Mouse (Mus musculus) adrenal gland, postnatal 25 days (tissue): ENCODE results near the gene Hexa. TPM values are rescaled to one million over a fixed set of nuclear protein-coding genes. Genes with fewer than 3 reads are reported as not detected.

Experiments used
- DNase-seq: peaks from one replicate; pipeline ENCODE4 v3.0.0; 2021; ENCODE audit warnings: mixed read lengths
- long read RNA-seq: library from polyadenylated mRNA; stranded (forward); transcript quantifications from one replicate; pipeline ENCODE4 v2.0.0, GENCODE M21; 2021
- total RNA-seq: library from RNA; stranded (reverse); gene quantifications from 2 replicates; pipeline ENCODE4 v1.2.3, GENCODE M21; 2021

Gene Hexa
- 148 and 158 TPM in 2 replicates for total RNA-seq
- long read RNA-seq, transcript Hexa-201 (14 exons, 1,996 nt): major isoform, 71 of 91 reads
- long read RNA-seq, partial matches to known transcripts: 13 of 91 reads
- long read RNA-seq, other reads (novel, unspliced or antisense): 7 of 91 reads

DNA sequence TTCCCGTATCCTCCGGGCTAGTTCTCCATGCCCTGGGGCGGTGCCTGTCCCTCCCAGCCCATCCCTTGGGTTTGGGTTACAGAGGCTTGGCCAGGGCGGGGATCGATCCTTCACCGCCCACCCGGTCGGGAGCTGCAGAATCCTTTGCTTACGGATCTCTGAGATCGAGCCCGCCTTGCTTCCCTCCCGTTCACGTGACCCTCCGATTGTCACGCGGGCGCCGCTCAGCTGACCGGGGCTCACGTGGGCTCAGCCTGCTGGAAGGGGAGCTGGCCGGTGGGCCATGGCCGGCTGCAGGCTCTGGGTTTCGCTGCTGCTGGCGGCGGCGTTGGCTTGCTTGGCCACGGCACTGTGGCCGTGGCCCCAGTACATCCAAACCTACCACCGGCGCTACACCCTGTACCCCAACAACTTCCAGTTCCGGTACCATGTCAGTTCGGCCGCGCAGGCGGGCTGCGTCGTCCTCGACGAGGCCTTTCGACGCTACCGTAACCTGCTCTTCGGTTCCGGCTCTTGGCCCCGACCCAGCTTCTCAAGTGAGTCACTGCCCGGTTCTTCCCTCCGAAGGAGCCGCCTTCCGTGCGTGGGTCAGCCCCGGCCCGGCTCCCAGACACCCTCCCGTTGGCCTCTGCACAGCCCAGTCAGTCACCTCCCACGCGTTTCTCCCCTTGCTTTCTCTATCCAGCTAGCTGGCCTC lies at the start of gene Hexa, which contains the start of gene Tmem202:
Gene Hexa, plus strand, starts transcription at position 100 of the 697 bp plus-strand sequence.
Gene Tmem202, minus strand, starts transcription at position 407 of the 697 bp plus-strand sequence.
- peak; percentile 85 for DNase-seq

DNA sequence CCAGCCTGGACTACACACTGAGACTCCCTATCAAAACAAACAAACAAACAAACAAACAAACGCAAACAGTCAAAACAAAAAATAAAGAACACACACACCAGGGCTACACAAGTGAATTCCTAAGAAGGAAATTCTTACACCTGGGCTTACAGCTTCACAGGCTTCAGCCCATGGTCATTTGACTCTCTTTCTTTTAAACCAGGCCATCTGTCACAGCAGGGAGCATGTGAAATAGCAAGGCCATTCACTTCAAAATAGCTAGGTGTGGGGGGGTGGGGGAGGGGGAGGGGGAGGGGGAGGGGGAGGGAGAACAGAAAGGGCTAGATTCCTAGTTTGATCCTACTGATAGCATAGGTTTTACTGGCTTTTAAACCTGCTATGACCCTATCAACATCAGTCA lies 31.2 kb upstream of the Hexa start:
- DNase-seq: no peak

DNA sequence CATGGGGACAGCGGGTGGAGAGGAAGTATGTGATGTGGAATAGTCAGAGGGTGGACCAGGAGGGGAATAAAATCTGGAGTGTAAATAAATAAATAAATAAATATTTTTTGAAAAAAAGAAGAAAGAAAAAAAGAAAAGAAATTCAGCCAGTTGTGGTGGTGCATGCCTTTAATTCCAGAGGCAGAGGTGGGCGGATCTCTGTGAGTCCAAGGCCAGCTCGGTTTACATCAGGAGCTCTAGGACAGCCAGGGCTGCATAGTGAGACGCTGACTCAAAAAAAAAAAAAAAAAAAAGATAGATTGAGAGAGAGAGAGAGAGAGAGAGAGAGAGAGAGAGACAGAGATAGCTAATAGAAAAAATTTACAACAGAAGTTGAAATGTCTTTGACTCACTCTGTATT lies 27.0 kb upstream of the Hexa start:
- DNase-seq: no peak

DNA sequence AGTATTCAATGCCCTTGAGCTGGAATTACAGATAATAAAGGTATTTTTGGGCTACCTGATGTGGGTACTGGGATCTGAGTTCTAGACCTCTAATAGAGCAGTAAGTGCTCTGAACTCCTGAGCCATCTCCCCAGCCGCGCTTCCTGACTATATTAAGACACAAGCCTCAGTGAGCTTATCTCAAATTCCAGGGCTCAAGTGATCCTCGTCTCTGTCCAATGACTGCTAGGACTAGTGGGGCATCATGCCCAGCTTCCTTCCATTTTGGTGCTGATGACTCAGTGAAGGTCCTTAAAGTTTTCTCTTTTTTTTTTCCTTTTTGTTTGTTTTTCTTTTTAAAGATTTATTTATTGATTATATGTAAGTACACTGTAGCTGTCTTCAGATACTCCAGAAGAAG lies 24.3 kb upstream of the Hexa start:
- DNase-seq: no peak

DNA sequence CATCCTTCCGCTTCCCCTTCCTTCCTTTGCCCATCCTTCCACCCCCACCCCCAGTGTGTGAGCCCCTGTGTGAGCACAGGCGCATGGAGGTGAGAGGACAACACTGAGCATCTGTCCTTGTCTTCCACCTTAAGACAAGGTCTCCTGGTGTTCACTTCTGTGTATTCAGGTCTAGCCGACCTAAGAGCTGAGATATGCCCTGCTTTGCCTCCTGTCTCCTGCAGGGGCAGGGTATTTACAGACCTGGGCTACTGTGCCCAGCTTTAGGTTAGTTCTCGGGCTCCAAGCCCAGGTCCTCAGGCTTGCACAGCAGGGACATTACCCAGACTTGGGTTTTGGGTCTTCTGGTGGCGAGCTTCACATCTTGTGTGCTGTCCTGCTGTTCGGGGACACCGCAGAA lies 22.2 kb upstream of the Hexa start:
- DNase-seq: no peak

DNA sequence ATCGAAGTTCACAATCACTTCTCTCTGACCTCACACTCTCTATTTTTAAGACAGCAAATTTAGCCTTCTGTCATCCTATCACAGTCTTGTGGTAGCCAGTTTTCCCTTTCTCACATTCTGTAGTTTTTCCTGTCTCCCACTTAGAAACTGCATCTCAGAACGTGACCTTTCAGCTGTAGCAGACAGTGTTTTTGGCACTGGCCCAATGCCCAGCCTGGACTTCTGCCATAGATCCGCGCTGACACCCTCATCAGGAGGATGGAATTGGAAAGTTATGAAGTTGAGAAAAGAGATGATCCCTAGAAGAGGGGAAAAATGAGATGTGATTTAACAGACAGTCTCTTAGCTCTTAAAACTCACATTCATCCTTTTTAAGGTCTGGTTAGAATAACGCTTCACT lies 20.4 kb upstream of the Hexa start:
- peak; percentile 86 for DNase-seq

DNA sequence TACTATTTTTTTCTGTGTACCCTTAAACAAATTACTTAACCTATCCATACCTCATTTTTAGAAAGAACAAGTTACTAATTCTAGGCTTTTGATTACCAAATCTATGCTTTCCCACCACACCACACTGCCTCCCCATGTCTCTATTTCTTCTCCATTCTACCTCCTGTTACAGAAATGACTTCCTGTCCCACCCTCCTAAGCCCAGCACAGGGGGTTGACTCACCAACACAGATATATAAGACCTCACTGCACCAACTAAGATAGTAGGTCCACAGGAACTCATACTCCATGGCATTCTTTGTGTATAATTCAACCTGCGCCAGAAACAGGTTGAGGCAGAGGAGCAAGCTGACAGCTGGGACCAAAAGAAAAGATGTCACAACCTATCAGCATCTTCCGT lies 19.9 kb upstream of the Hexa start:
- no peak for DNase-seq

DNA sequence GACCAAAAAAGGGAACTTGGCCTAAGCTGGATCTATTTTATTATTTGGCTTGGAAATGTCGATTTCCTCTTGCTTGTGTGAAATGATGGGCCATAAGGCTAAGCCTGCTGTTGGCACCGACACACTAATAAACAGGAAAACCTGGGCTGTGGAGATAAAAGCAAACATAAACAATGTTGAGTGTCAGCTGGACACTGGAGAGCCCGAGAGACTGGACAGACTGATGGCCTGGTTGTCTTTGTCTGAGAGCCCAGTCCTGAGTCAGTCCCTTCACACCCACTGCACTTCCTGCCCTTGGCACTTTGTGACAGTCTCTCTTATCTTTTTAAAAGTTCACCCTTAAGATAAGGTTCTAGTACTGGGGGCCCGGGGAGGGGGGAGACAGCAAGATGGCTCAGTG lies 16.4 kb upstream of the Hexa start:
- no peak for DNase-seq

DNA sequence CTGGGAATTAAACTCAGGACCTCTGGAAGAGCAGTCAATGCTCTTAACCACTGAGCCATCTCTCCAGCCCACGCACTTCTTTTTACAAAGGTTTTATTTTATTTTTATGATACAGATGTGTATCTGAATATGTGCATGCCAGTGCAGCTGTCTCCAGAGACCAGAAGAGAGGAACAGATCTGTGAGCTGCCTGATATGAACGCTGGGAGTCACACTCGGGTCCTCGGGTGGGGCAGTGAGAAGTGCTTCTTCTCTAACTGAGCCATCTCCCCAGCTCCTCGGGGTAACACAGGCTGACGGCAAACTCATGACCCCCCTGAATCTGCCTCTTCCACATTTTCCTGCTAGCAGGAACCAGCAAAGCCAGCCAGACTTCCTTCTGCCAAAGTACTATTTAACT lies 12.6 kb upstream of the Hexa start:
- DNase-seq: no peak

DNA sequence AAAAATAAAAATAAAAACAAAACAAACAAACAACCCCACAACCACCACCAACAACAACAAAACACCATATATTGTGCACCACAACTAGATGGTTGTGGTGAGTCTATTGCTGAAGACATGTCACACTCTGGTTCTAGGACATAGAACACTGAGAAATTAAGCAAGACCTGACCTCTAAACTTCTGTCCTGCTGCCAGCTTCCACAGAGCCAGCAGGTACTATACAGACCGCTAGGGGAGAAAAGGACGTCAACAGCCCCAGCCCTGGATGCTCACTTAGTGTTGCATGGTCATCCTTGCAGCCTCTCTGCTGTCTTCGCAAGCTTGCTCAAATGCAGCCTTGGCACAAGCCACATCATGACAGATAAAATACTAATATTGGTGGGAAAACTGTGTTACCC lies 11.8 kb upstream of the Hexa start:
- DNase-seq: no peak

DNA sequence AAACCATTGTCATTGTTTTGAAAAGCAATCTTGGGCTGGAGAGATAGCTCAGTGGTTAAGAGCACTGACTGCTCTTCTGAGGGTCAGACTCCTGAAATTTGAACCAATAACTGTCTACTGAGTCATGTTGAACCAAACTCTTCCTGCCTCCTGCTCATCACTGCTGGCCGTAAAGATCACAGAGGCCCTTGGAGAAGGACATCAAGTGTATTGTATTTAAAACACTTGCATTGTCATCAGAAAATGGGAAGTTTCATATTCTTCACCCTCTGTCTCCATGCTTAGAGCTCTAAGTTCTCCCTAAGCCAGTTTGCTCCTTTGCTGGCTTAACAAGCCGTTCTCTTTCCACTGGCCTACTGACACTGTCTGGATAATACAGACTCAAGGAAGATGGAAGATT lies 11.1 kb upstream of the Hexa start:
- no peak for DNase-seq

DNA sequence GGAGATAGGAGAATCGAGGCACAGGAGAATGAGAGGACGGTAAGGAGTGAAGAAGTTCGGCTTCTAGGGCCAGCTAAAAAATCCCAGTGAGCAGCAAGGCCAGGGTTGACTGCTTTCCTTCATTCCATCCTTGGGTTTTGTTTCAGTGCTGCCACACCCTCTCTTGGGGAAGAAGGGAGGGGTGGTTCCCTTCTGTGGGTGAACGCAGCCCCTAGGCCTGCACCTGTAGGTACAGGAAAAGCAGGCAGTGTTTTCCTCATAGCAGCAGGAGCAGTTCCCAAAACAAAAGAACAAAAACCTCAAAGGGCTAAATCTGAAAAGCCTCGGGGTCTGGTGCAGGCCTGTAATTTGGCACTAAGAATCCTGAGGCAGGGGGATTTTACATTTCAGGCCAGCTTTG lies 7.7 kb upstream of the Hexa start:
- DNase-seq: no peak

DNA sequence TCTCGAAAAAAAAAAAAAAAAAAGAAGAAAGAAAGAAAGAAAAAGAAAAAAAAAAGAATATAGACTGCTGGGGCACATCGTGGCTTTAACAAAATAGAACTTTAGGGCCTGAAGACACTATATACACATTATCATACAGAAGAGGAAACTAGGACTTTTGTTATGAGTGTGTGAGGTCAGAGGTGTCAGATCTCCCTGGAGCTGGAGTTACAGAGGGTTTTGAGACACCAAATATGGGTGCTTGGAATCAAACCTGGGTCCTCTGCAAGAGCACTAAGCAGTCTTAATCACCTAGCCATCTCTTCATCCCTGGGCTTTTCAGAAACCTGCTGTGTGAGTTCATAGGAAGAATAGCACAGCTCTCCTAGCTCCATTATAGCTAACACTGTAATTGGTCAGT lies 5.9 kb upstream of the Hexa start:
- no peak for DNase-seq

DNA sequence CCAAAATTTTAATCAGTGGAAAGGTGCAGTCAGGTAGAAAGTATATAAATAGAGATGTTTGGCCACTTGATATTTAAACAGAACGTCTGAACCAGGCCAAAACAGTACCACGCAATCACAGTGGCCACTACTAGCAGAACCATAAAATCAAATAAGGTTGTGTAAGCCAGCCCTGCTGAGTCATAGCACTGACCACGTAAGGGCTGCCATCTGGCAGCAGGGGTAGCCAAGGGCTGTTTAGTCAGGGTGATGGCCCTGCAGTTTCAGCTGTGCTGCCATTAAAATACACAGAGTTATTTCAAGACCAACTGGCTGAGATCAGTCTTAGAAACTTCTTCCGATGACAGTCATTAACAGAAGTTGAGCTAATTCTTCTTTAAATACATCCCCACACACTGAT lies 5.5 kb upstream of the Hexa start:
- peak; percentile 64 for DNase-seq

DNA sequence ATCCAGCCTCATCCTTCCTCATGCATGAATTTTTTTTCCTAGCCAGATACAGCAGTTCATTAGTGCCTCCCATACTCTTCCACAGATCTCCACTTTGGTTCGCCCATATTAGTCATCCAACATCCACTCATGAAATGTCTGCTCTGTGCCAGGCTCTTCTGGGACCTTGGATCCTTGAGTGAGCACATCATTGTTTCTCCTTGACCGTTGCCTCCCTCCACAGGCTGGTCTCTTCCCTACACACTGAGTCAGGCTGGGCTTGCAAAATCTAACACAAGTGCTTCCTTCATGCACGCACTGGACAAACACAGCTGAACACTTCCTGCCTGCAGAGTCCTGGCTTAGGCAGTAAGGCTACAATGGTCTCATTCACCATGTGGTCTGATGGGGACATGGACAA lies 1.7 kb upstream of the Hexa start:
- DNase-seq: peak; percentile 45

DNA sequence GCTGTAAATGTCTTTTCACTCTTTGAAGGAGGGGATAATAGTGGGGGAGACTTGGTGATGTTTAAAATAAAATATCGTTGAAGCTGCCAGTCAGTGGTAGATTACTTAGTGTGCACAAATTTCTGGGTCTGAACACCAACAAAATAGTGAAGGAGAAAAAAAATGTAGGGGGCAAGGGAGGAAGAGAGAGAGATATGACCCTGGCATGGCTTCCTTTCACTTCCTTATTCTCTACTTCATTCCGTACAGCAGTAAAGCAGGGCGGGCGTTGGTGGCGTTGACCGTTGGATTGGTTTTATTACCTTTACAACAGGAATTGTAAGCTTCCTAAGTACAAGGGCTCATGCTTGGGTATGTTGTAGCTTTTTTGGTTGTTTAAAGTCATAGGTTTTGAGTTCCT lies 2.3 kb downstream of the Hexa start:
- no peak for DNase-seq

DNA sequence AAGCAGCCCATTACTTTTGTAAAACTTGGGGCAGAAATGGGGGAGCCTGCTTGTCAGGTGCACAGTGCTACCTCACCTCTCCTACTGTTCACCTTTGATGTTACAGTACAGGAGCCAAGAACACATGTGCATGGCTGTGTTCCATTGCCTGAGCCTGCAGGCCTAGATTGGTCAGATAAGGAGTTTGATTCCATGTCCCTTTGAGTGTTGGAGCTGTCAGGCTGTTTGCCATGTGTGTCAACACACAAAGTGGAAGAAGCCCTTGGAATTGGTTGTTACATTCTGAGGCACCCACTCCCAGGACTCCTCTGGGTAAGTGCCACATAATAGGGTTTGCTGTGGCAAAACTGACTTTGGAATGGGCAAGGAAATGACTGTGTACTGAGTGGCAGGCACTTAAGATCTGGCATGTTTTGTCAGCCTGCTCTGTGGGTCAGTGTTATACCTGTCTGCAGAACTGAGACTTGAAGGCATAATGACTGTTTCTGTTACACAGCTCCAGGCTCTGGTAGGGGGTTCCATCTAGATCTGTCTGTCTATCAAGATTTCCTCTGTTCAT lies 3.5 kb downstream of the Hexa start:
- no peak for DNase-seq

DNA sequence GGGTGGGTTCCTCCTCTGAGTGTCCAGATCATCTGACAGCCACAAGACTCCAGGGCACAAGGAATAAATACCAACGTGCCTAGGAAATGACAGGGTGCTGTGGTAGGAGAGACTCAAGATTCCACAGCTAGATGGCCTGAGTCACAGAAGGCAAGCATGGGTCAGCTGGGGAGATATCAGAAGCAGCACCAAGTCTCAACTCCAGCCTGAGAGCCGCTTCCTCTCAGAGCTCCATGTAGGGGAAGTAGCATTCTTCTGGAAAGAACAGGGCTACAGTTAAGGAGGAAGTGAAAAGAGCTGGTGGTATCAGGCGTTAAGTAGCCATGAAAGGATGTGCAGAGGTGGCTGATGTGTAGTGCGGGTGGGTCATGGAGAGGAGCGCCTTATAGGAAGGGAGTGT lies 5.4 kb downstream of the Hexa start:
- DNase-seq: no peak

DNA sequence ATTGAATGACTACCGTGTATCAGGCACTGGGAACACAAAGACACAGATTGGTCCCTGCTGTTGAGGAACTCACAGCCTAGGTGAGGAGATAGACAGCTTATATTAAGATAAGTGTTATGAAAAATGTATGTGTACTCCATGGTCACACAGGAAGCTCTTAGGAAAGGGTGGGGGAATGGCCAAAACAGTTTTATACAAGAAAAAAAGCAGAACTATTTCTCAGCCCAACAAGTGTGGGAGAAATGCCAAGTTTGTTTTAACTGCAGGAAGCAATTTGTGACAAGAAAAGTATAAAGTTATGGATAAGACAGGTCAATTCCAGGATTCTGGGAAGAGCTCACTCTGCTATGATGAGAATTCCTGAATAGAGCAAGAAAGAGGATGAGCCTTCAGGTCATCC lies 8.5 kb downstream of the Hexa start:
- no peak for DNase-seq

DNA sequence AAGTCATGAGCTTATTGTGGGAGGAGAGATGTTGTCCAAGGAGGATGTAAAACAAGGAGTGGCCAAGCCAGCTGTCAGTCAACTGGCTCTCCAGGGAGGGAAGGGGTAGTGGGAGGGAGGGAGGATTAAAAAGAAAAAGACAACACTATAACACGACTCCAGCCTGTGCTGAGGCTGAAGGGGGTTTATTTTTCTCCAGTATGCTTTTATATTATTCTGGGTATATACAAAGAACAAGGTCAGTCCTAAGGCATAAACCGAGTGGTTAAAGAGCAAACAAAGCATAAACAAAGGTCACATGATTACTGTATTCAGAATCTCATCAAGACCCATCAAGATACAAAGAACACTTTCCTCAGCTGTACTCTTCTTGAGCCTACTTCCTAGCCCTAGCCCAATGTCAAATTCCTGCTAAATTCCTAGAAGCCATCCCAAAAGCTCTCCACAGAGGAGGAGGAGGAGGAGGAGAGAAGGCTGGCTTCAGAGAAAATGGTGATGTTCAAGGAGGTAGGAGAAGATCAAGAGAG lies 9.7 kb downstream of the Hexa start:
- no peak for DNase-seq

DNA sequence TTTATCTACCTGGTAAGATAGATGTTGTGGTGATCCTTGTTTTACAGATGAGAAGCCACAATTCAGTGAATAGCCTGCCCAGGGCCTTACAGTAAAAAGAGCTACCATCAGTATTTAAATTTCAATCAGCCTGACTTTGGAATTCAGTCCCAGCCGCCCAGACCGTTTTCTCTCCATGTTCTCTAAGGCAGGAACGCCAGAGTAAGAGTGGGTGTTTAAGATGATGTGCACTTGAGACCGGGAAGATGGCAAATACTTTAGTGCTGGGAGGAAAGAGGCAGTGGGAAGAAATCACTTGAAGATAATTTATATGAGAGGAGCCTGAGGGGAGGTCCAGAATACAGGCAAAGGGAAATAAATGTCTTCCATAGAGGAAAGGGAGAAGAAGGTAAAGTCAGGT lies 10.7 kb downstream of the Hexa start:
- DNase-seq: no peak

DNA sequence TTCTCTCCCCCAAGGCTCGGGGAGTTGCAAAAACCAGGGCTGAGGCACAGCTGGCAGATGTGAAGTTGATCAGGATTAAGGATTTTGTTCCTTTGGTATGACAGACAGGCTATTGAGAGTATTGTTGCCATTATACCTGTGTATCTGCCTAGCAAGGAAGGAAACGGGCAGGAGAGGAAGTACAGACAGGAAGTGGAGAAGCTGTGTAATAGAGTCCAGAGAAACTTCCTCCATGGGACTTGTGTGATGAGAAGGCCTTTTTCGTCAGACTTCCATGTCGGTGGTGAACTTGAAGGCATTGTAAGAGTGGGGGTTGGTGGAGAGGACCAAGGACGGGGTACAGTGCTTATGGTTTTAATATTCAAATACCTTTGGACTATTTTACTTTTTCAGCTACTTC lies 11.7 kb downstream of the Hexa start:
- no peak for DNase-seq

DNA sequence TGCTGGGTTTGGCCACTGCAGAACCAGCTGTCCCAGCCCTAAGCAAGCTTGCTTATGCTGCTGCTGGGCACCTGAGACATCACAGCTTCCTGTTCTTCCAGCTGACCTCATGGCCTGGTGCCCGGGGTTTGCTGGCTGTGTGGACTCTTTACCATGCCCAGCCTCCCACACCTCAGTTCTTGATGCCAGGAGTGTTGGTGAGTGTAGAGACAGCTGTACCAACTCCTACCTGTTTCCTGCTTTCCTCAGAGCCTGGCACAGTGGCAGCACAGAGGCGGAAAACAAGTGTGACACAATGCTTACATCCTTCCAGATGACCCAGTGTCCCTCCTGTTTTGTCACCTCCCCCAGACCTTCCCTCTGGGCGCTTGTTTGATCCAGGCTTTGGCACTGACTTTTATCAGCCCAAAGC lies 12.3 kb downstream of the Hexa start:
- peak; percentile 55 for DNase-seq

DNA sequence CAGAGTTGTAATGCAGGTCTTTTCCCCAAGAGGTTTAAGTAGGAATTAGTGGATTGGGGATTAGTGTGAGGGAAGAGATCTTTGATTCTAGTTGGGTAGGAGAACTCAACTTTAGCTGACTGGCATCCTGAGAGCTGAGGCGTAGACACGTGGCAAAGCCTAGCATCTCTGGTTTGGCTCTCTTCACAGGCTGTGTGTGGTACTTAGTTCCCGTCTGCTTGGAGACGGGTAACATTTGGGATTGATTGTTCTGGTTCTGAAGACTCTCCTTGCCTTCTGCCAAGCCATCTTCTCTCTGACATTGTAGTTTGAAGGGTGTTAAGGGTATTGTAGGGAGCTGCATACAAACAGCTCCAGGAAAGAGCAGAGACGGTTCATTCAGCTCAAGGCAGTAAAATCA lies 13.3 kb downstream of the Hexa start:
- no peak for DNase-seq
